Mouse (Mus musculus): ENCODE measurements around the gene Pde4b. TPM values are rescaled to one million over a fixed set of nuclear protein-coding genes. Genes with fewer than 3 reads are reported as not detected.

The Pde4b gene
- polyA plus RNA-seq, 1 experiment = 87.4 TPM

DNA sequence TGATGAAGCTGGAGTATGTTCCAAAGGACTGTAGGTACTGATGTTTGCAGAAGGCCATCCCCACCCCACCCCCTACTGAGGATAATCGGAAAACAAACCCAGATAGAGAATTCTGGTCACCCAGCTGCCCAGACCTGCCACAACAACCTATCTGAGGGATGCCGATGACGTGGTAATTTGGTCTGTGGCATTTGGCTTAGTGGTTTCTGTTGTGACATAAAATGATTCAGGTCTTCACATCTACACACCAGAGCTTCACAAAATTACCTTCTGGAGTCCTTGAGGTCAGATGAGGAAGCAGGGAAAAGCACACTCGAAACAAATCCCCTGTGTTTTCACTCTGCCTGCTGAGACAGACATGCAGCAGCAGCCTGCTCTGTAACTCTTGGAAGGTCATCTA, 444.4 kb downstream of the Pde4b start:
- Histone ChIP-seq H3K4me3 (ENCODE audit: insufficient read depth, low read length) (no peak overlapping the region), H3K27ac (ENCODE audit: insufficient read depth, low read length) (no peak overlapping the region), H3K4me1 (ENCODE audit: control insufficient read depth, insufficient read depth, low read length) (peaks cover 10% of the 10 kb centered on the region)
- TF ChIP-seq POLR2A (IDR thresholded peaks at IDR 0.05; ENCODE audit: extremely low read depth, insufficient read depth, low read length) = no peak
- no peak for TF ChIP-seq CTCF (IDR thresholded peaks at IDR 0.05; ENCODE audit: extremely low read depth, insufficient read depth, low read length)

DNA sequence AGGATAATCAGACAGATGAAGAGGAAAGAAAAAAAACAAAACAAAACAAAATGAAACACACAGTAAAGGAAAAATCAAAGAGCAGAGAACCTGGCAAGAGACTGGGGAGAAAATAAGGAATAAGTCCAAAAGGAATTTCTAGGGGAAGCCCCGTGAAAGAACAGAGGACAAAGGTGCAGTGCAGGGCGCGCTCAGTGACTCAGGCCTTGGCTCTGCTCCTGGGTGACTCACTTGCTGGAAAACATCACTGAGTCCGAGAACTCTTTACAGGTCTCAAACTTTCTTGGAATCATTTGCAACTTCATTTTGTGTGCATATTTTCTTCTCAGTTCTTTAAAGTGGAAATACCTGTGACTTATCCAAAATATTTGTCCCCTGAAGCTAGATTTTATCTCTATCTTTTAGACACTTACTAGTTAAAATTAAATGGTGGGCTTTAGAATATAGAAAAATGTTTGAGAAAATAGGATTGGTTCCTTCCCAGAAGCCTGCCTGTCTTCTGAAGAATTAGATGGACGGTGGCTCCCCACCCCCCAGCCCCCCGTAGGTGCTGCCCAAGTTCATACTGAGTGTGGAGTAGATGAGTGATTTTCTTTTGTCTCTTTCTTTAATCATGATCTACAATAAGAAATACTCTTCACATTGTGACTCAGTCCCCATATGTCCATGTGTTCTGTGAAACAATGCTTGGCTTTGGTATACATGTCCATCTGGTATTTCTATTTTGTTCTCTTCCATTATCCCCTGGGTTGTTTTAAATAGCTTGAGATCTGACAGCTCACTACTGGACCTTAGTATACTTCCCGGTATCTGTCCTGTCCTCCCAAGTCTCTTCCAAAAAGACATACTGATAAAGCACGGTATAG, 446.1 kb downstream of the Pde4b start:
- Histone ChIP-seq H3K4me1 (ENCODE audit: control insufficient read depth, insufficient read depth, low read length) (peaks cover 9% of the 10 kb centered on the region), H3K27ac (ENCODE audit: insufficient read depth, low read length) (peak overlapping the region; percentile 84), H3K4me3 (ENCODE audit: insufficient read depth, low read length) (no peak overlapping the region)
- TF ChIP-seq CTCF (IDR thresholded peaks at IDR 0.05; ENCODE audit: extremely low read depth, insufficient read depth, low read length) (no peak), POLR2A (IDR thresholded peaks at IDR 0.05; ENCODE audit: extremely low read depth, insufficient read depth, low read length) (no peak)

DNA sequence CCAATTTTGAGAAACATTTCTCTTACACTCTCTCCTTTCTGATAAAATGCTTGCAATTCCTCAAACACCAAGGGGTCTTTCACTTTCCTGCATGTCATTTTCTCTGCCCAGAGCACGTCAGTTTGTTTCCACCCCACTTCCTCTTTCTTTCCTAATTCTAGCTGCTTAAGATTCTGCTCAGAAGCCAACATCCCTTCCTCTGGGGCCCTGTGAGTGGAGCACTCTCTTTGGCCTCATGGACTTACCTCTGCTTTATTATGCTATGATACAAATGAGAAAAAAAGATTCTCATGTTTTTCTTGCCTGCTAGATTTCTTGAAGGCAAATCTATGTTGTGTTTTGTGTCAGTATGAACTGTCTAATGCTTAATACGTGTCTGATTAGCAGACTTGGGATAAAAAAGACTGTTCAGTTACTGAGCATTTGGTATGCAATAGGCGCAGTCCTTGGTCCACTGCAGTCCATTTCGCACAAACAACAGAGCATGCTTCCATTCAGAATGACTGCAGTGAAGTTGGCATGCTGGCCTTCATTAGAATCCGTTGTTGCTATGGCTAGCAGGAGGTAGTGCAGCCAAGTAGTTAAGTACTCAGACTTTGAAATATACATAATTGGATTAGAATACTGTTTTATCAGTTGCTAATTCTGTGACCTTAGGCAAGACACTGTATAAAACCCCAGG, 446.8 kb downstream of the Pde4b start:
- TF ChIP-seq CTCF (IDR thresholded peaks at IDR 0.05; ENCODE audit: extremely low read depth, insufficient read depth, low read length) = no peak
- TF ChIP-seq POLR2A (IDR thresholded peaks at IDR 0.05; ENCODE audit: extremely low read depth, insufficient read depth, low read length) = no peak
- Histone ChIP-seq H3K4me1 (ENCODE audit: control insufficient read depth, insufficient read depth, low read length) (peaks cover 9% of the 10 kb centered on the region), H3K27ac (ENCODE audit: insufficient read depth, low read length) (peak overlapping the region; percentile 84), H3K4me3 (ENCODE audit: insufficient read depth, low read length) (no peak overlapping the region)

DNA sequence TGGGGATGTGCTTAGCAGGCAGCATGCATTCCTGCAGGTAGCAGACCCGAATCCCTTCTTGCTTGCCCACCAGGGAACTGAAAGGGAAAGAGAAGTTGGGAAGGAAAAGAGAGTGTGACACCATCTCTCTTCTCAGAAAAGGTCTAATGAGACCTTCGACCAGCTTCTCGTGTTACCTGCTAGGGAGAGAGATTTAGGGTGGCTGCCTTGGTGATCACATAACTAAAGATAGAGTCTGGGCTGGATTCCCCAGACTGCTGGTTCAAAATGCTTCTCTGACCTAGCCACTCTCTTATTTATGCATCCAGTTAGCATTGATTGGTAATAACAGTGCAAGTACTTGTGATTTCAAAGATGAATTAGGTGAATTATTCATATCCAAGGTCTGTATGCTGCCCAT, 448.5 kb downstream of the Pde4b start:
- Histone ChIP-seq H3K4me3 (ENCODE audit: insufficient read depth, low read length) (no peak overlapping the region), H3K4me1 (ENCODE audit: control insufficient read depth, insufficient read depth, low read length) (peaks cover 7% of the 10 kb centered on the region), H3K27ac (ENCODE audit: insufficient read depth, low read length) (no peak overlapping the region)
- TF ChIP-seq CTCF (IDR thresholded peaks at IDR 0.05; ENCODE audit: extremely low read depth, insufficient read depth, low read length) = no peak
- no peak for TF ChIP-seq POLR2A (IDR thresholded peaks at IDR 0.05; ENCODE audit: extremely low read depth, insufficient read depth, low read length)

DNA sequence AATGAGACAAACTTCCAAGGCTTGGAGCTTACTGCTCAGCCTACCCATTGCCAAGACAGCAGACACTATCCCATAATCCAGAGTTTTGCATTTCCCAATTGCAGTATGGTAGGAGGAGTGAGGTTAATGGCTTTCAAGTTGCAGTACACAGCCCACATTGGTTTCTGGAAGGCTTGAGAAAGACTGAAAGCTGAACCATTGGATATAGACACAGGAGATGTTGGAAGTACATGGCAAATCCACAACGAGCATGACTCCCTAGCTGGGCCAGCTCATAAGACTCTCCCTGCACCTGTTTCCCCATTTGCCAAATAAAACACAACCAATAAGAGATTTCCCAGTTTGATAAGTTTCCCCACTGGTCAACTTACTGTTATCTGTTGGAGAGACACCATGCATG, 450.9 kb downstream of the Pde4b start:
- H3K27ac ChIP-seq (ENCODE audit: insufficient read depth, low read length) = no peak overlapping the region
- peaks cover 7% of the 10 kb centered on the region for H3K4me1 ChIP-seq (ENCODE audit: control insufficient read depth, insufficient read depth, low read length)
- no peak overlapping the region for H3K4me3 ChIP-seq (ENCODE audit: insufficient read depth, low read length)
- no peak for TF ChIP-seq POLR2A (IDR thresholded peaks at IDR 0.05; ENCODE audit: extremely low read depth, insufficient read depth, low read length)
- TF ChIP-seq CTCF (IDR thresholded peaks at IDR 0.05; ENCODE audit: extremely low read depth, insufficient read depth, low read length) = no peak

DNA sequence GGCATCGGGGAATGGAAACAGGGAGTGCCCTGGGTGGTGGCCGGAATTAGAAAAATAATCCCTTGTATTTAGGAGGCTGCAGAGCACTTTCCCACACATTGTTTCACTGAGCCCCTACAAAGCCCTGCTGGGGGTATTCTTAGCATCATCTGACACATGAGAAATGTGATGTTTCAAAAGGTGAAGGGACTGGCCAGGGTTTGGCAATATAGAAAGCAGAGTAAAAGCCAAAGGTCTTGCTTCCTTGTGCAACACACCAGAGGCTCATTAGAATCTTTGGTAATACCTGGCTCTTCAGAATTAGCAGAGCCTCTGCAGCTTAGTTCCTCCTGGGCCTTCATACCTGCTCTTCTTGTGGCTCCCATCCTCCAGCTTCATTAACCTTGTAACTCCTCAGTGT, 451.4 kb downstream of the Pde4b start:
- Histone ChIP-seq H3K4me3 (ENCODE audit: insufficient read depth, low read length) (no peak overlapping the region), H3K4me1 (ENCODE audit: control insufficient read depth, insufficient read depth, low read length) (peaks cover 7% of the 10 kb centered on the region), H3K27ac (ENCODE audit: insufficient read depth, low read length) (no peak overlapping the region)
- TF ChIP-seq POLR2A (IDR thresholded peaks at IDR 0.05; ENCODE audit: extremely low read depth, insufficient read depth, low read length) (no peak), CTCF (IDR thresholded peaks at IDR 0.05; ENCODE audit: extremely low read depth, insufficient read depth, low read length) (no peak)

DNA sequence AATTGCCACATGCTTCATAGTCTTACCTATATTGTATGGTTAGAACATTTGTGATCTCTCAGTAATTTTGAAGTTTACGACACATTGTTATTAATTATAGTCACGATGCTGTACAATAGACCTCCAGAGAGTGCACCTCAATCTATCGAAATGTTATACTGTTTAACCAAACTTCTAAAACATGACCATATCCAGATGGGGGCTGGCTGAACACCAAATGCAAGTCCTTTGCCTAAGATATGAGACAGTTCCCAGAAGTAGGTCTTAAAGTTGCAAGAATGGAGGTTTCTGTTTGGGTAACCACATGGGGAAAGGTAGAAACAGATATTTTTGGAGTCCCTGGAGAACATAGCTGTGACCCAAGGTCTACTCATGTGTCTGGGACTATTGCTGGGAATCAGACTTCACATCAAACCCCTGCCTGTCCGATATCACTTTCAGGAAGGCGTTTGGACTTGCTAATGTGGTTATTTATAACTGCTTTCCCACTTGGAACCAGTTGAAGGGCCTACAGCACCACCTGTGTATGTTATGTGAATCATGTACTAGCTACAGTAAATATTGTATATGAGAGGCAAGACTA, 452.3 kb downstream of the Pde4b start:
- H3K4me1 ChIP-seq (ENCODE audit: control insufficient read depth, insufficient read depth, low read length) = peaks cover 4% of the 10 kb centered on the region
- H3K4me3 ChIP-seq (ENCODE audit: insufficient read depth, low read length) = no peak overlapping the region
- TF ChIP-seq POLR2A (IDR thresholded peaks at IDR 0.05; ENCODE audit: extremely low read depth, insufficient read depth, low read length) = no peak
- TF ChIP-seq CTCF (IDR thresholded peaks at IDR 0.05; ENCODE audit: extremely low read depth, insufficient read depth, low read length) = no peak
- H3K27ac ChIP-seq (ENCODE audit: insufficient read depth, low read length) = no peak overlapping the region

DNA sequence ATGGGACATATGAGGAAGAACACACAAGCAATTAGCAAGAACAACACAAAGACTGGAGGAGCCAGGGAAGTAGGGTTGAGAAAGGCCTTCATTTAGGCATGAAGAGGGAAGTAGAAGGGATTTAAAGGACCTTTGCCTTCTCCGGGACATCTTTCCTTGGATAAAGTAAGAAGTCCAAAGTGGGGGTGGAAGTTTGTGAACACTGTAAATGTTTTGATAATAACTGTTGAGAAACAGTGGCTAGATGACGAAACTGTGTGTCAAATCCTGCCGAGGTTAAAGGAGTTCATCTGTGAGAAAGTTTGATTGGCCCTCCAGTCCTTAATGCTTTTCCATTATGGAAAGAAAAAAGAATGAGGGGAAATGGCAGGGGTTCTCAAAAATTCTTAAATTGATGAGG, 455.6 kb downstream of the Pde4b start:
- no peak overlapping the region for H3K4me3 ChIP-seq (ENCODE audit: insufficient read depth, low read length)
- TF ChIP-seq CTCF (IDR thresholded peaks at IDR 0.05; ENCODE audit: extremely low read depth, insufficient read depth, low read length) = no peak
- TF ChIP-seq POLR2A (IDR thresholded peaks at IDR 0.05; ENCODE audit: extremely low read depth, insufficient read depth, low read length) = no peak
- H3K4me1 ChIP-seq (ENCODE audit: control insufficient read depth, insufficient read depth, low read length) = no peaks in the 10 kb centered on the region
- no peak overlapping the region for H3K27ac ChIP-seq (ENCODE audit: insufficient read depth, low read length)

DNA sequence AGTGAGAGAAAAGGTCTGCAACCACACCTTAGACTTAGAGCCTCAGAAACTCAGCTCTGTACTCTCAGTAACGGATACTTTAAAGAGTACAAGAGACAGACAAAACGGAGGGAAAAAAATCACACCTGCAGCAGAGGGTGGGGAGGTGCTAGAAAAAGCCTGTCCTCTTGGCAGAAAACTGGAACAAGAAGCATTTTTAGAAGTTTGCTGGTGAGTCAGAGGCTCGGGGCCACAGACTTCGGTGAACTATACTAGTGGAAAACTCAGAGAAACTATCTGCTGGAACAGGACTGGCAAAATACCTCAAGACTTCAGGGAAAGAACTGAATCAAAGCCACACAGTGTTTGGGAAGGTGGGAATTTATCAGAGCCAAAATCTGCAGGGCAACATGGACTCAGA, 457.9 kb downstream of the Pde4b start:
- H3K4me3 ChIP-seq (ENCODE audit: insufficient read depth, low read length) = no peak overlapping the region

More for the DNA sequence above, 457.9 kb downstream of the Pde4b start:
- Histone ChIP-seq H3K27ac (ENCODE audit: insufficient read depth, low read length) (no peak overlapping the region), H3K4me1 (ENCODE audit: control insufficient read depth, insufficient read depth, low read length) (no peaks in the 10 kb centered on the region)
- no peak for TF ChIP-seq POLR2A (IDR thresholded peaks at IDR 0.05; ENCODE audit: extremely low read depth, insufficient read depth, low read length)
- TF ChIP-seq CTCF (IDR thresholded peaks at IDR 0.05; ENCODE audit: extremely low read depth, insufficient read depth, low read length) = no peak
